Mouse (Mus musculus) limb, embryonic 15.5 days (tissue): ENCODE measurements around the gene Rnf222. TPM values are rescaled to one million over a fixed set of nuclear protein-coding genes. Genes with fewer than 3 reads are reported as not detected.

Experiments used
- ATAC-seq: fragments of 200-750 bp; cut with Nextera tagmentation; 2 replicates; pipeline ENCODE4 v1.8.0; 2017; ENCODE audit warnings: low read depth, moderate TSS enrichment; ENCODE audit not compliant: insufficient number of reproducible peaks, low FRiP score, low TSS enrichment
- H3K27ac ChIP-seq: fragments of 300-500 bp; sonication (generic); 2 replicates; pipeline ENCODE4 v1.5.1; 2015; ENCODE audit warnings: moderate library complexity, mild to moderate bottlenecking, inconsistent platforms
- H3K27me3 ChIP-seq: fragments of 300-500 bp; sonication (generic); 2 replicates; pipeline ENCODE4 v1.6.1; 2015; ENCODE audit warnings: inconsistent platforms
- H3K36me3 ChIP-seq: fragments of 300-500 bp; sonication (generic); 2 replicates; pipeline ENCODE4 v1.6.1; 2015; ENCODE audit warnings: inconsistent platforms
- H3K4me1 ChIP-seq: fragments of 300-500 bp; sonication (generic); 2 replicates; pipeline ENCODE4 v1.6.1; 2015; ENCODE audit warnings: inconsistent platforms
- H3K4me2 ChIP-seq: fragments of 300-500 bp; sonication (generic); 2 replicates; pipeline ENCODE4 v1.6.1; 2015; ENCODE audit warnings: mild to moderate bottlenecking, inconsistent platforms
- H3K4me3 ChIP-seq: fragments of 300-500 bp; sonication (generic); 2 replicates; pipeline ENCODE4 v1.5.1; 2015; ENCODE audit warnings: mild to moderate bottlenecking, inconsistent platforms
- H3K9ac ChIP-seq: fragments of 300-500 bp; sonication (generic); 2 replicates; pipeline ENCODE4 v1.6.1; 2015; ENCODE audit warnings: inconsistent platforms
- H3K9me3 ChIP-seq: fragments of 300-500 bp; sonication (generic); 2 replicates; pipeline ENCODE4 v1.6.1; 2016; ENCODE audit warnings: inconsistent platforms
- WGBS: fragments of 180-500 bp; shearing (Covaris S2); methylation state at CpG from one replicate; pipeline ENCODE4 v1.1.7; 2015; 5-methylcytosine and 5-hydroxymethylcytosine counted together
- polyA plus RNA-seq: library from polyadenylated mRNA; unstranded; fragments of >200 nt; fragmentation: Nextera tagmentation; extraction: Ambion mirVana; gene quantifications from 2 replicates; pipeline ENCODE4 v1.2.1, GENCODE M21; 2015

Gene Rnf222
- polyA plus RNA-seq, 1 experiment from 2014 or later = 4.2 TPM

DNA sequence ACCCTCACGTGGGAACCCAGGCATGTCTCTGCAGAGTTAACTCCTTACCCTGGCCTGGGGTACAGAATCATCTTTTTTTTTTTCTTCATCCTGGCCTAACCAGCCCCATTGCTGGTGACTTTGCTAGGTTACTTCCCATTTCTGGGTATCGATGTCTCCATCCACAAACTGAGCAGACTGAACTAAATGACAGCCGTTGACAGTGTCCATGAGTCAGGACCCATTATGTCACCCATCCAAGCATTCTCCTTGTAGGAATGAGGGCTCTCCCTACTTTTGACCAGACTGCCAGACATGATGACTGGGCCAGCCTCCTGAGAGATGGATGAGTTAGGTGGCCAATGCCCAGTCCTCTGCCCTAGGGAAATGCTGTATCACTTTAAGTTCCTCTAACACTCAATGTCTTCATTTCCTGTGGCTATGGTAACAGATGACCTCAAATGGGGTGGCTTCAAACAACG lies 24.7 kb upstream of the Rnf222 start:
- no peak for ATAC-seq
- Histone ChIP-seq H3K9me3 (no peaks in the 10 kb centered on the region), H3K4me3 (no peak overlapping the region), H3K4me1 (no peaks in the 10 kb centered on the region; the same call in 1 of the 2 replicates), H3K27me3 (no peaks in the 10 kb centered on the region), H3K36me3 (no peaks in the 10 kb centered on the region), H3K4me2 (no peak overlapping the region), H3K27ac (no peak overlapping the region), H3K9ac (no peak overlapping the region)
- WGBS = 61% methylated on average over 4 of the region's 4 CpGs

DNA sequence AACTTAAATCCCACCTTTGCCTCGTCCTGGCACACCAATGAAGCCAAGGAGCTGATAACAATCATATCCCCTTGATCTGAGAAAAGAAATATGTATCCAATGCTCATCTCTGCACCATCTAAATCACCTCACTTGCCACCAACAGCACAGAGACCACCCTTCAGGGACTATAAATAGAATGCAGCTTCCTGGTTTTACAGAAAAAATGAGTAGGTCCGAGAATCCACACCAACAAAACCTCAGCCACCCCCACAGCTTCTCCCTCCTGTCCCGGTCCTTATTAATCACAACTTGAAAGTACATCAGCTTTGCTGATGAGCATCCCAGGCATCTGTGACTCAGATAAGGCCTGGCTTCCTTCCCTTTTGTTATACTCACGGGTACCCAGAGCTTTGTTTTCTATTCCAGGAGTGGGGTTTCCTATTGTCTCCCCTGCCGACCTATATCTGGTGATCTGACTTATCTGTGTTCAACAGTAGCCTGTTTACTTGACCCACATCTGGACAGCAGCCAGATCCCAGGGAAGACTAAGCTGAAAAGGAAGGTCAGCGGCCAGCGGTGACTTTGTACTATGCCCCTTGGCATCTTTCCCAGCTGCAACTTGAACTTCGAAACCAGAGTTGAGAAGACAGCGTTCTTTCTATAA lies 23.7 kb upstream of the Rnf222 start:
- H3K9ac ChIP-seq = no peak overlapping the region
- no peak overlapping the region for H3K4me2 ChIP-seq
- H3K27ac ChIP-seq = no peak overlapping the region
- WGBS = 57% methylated on average over 9 of the region's 9 CpGs
- ATAC-seq = no peak
- H3K27me3 ChIP-seq = no peaks in the 10 kb centered on the region
- H3K4me3 ChIP-seq = no peak overlapping the region
- H3K4me1 ChIP-seq = no peaks in the 10 kb centered on the region; the same call in 1 of the 2 replicates
- no peaks in the 10 kb centered on the region for H3K36me3 ChIP-seq
- H3K9me3 ChIP-seq = no peaks in the 10 kb centered on the region

DNA sequence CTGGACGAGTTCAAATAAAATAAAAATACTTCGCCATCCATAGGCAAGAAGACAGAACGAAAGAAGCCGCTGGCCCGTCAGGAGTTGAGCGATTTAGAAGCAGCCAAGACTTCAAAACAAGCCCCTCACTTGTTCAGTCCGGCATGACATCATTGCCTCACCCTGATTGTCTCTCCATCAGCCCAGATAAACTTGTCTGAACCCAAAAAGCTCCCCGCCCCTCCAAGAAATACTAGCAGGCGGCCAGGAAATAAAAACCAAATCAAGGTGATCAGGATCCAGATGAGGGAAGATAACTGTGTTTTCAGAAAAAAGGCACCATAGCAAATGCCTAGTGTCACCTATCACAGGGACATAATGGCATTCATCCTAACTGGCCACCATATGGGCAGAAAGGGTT lies 17.1 kb upstream of the Rnf222 start:
- no peak overlapping the region for H3K4me2 ChIP-seq
- no peak overlapping the region for H3K4me3 ChIP-seq
- H3K27ac ChIP-seq = no peak overlapping the region
- no peaks in the 10 kb centered on the region for H3K9me3 ChIP-seq
- ATAC-seq = no peak
- H3K9ac ChIP-seq = no peak overlapping the region
- H3K27me3 ChIP-seq = no peaks in the 10 kb centered on the region
- 0 out of 2 replicates have a peak, but pooled peaks cover 3% of the 10 kb centered on the region for H3K4me1 ChIP-seq
- H3K36me3 ChIP-seq = no peaks in the 10 kb centered on the region
- WGBS = 79% methylated on average over 9 of the region's 9 CpGs

DNA sequence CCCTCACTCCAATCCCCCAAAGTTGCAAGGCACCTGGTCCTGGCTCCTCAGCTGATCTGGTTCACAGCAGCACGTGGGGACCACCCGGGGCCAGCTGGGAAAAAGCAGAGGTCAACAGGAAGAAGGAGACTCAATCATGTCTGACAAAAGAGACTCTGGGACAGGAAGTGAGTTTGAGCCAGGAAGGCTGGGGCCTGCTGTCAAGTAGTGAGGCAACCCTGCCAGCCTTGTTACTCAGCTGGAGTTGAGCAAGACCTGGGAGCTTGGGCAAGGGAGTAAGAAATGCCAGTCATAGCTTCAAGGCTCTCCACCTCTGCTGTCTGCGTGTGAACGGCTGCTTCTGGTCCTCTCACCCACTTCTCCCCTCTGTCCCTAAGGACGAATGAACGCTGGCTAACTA lies 16.6 kb upstream of the Rnf222 start, which contains the start of gene Ndel1:
Ndel1 (minus strand) TSS at position 111 of the 400 bp plus-strand sequence.
- ATAC-seq = no peak
- H3K4me2 ChIP-seq = no peak within 1 kb of the TSS
- no peaks in the 10 kb centered on the region for H3K36me3 ChIP-seq
- WGBS = 37% methylated on average over 6 of the region's 6 CpGs
- H3K27me3 ChIP-seq = no peaks in the 10 kb centered on the region
- H3K27ac ChIP-seq = no peak within 1 kb of the TSS
- 0 out of 2 replicates have a peak, but pooled peaks cover 3% of the 10 kb centered on the region for H3K4me1 ChIP-seq
- H3K9me3 ChIP-seq = no peaks in the 10 kb centered on the region
- H3K4me3 ChIP-seq = no peak within 1 kb of the TSS
- no peak within 1 kb of the TSS for H3K9ac ChIP-seq

DNA sequence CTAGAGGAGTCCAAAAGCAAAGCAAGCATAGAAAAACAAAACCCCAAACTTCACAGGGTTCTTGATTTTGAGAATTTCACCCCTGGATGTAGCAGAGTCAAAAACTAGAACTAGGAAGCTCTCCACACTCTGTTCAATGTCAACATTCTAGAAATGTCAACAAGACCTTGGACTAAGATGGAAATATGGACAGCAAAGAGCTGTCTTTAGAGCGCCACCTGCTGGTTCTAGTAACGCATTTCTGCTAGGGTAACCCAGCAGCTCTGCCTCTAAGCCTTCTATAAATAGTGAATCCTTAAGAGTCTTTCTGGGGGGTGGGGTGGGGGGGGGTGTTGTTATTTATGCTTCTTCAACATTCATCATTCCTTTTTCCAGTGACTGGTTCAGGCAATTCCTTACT lies 13.5 kb upstream of the Rnf222 start:
- 0% methylated on average over 2 of the region's 2 CpGs for WGBS
- Histone ChIP-seq H3K36me3 (no peaks in the 10 kb centered on the region), H3K4me1 (0 out of 2 replicates have a peak, but pooled peaks cover 3% of the 10 kb centered on the region), H3K4me3 (no peak overlapping the region), H3K9ac (no peak overlapping the region), H3K27ac (no peak overlapping the region), H3K9me3 (no peaks in the 10 kb centered on the region), H3K4me2 (no peak overlapping the region), H3K27me3 (no peaks in the 10 kb centered on the region)
- no peak for ATAC-seq

DNA sequence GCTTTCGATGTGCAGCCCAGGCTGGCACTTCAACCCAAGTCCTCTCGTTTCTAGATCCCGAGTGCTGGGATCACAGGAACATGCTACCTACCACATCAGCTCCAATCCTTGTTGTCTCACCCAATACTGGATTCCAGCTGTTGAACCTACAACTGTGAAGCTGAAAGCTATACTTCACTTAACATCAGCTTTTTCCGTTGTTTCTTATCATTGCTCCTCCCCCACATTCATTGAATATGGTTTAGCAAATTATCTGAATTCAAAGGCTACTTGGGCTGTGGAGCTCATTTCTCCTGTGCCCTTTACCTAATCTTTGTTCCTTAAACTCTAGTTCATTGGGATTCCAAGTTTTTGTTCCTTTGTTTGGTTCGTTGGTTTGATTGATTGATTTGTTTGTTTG lies 9.5 kb upstream of the Rnf222 start:
- no peaks in the 10 kb centered on the region for H3K36me3 ChIP-seq
- no peak overlapping the region for H3K4me3 ChIP-seq
- H3K9me3 ChIP-seq = no peaks in the 10 kb centered on the region
- H3K27ac ChIP-seq = no peak overlapping the region
- WGBS = 80% methylated on average over 5 of the region's 5 CpGs
- H3K4me2 ChIP-seq = no peak overlapping the region
- H3K9ac ChIP-seq = no peak overlapping the region
- no peaks in the 10 kb centered on the region for H3K4me1 ChIP-seq
- no peaks in the 10 kb centered on the region for H3K27me3 ChIP-seq
- no peak for ATAC-seq

DNA sequence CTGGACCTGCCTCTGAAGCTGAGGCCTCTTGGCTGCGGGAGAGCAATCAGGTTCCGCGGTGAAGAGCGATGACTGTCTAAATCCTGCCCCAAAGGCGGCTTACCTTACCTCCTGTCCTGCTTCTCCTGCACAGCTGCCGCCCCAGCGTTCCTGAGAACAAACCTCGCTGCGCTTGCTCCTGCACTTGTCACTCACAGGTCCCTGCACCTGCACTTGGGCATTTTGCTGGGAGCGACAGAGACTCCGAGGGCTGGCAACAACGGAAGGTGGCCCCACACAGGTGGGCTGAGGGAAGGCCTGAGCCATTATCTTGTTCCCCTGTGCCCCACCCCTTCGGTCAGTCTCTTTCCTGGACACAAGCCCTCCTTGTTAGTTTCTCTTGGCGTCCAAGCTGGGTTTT lies 6.2 kb upstream of the Rnf222 start:
- no peak overlapping the region for H3K9ac ChIP-seq
- no peaks in the 10 kb centered on the region for H3K4me1 ChIP-seq
- H3K36me3 ChIP-seq = no peaks in the 10 kb centered on the region
- WGBS = 23% methylated on average over 14 of the region's 14 CpGs
- no peak overlapping the region for H3K4me2 ChIP-seq
- no peak overlapping the region for H3K27ac ChIP-seq
- H3K4me3 ChIP-seq = no peak overlapping the region
- no peaks in the 10 kb centered on the region for H3K9me3 ChIP-seq
- ATAC-seq = no peak
- H3K27me3 ChIP-seq = no peaks in the 10 kb centered on the region

DNA sequence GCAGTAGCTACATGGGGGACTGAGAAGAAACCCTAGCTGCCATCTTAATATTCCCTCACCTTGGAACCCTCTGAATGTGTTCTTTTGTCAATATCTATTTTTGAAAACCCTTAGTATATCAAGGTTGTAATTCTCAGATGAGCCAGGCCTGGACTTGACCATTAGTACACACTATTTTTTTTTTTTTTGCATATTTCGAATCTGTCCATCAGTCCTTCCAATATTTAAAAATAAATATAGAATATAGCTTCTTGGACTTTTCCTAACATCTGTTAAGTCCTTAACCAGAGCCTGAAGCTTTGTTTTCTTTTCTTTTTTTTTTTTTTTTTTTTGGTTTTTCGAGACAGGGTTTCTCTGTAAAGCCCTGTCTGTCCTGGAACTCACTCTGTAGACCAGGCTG lies 4.5 kb upstream of the Rnf222 start:
- Histone ChIP-seq H3K9me3 (no peaks in the 10 kb centered on the region), H3K27ac (no peak overlapping the region), H3K36me3 (no peaks in the 10 kb centered on the region), H3K4me3 (no peak overlapping the region), H3K4me2 (no peak overlapping the region), H3K4me1 (no peaks in the 10 kb centered on the region), H3K27me3 (no peaks in the 10 kb centered on the region), H3K9ac (no peak overlapping the region)
- ATAC-seq = no peak
- 84% methylated on average over 2 of the region's 2 CpGs for WGBS

DNA sequence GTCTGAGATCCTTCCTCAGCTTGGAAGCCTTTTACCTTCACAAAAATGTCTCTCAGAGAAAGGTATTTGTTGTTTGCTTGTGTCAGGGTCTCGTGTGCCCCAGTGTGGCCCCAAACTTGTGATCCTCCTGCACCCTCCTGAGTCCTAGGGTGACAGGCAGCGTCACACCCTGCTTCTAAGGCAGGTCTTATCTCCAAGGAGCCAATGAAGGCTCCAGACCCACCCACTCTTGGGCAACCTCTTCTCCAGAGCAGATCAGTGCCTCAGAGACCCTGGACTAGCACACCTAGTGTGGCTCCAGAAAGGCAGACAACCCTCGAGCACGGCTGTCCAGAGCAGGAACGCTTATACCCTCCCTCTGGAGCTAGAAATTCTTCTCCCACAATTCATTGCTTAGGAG lies 4.0 kb upstream of the Rnf222 start:
- H3K4me2 ChIP-seq = no peak overlapping the region
- no peaks in the 10 kb centered on the region for H3K27me3 ChIP-seq
- H3K27ac ChIP-seq = no peak overlapping the region
- WGBS = 62% methylated on average over 5 of the region's 5 CpGs
- ATAC-seq = no peak
- H3K4me3 ChIP-seq = no peak overlapping the region
- H3K36me3 ChIP-seq = no peaks in the 10 kb centered on the region
- H3K9ac ChIP-seq = no peak overlapping the region
- H3K9me3 ChIP-seq = no peaks in the 10 kb centered on the region
- H3K4me1 ChIP-seq = no peaks in the 10 kb centered on the region

DNA sequence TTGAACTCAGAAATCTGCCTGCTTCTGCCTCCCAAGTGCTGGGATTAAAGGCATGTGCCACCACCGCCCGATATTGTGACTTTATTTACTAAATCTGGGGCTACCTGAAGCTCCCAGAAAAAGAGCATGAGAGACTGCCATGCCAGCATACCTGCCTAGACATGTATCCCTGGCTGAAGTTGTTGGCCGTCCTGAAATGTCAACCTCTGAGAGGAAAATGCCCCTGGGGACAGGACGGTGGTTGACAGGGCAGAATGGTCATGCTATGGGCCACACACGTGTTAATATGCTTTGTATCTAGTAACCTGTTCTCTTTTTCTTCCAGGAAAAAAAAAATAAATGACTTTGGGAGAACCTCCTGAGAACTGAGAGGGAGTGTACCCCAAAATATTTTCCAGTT lies 2.3 kb upstream of the Rnf222 start:
- H3K4me2 ChIP-seq = no peak overlapping the region
- no peak for ATAC-seq
- H3K4me3 ChIP-seq = no peak overlapping the region
- WGBS = 67% methylated on average over 5 of the region's 5 CpGs
- no peak overlapping the region for H3K27ac ChIP-seq
- H3K27me3 ChIP-seq = no peaks in the 10 kb centered on the region
- H3K9me3 ChIP-seq = no peaks in the 10 kb centered on the region
- H3K9ac ChIP-seq = no peak overlapping the region
- no peaks in the 10 kb centered on the region for H3K36me3 ChIP-seq
- H3K4me1 ChIP-seq = no peaks in the 10 kb centered on the region

DNA sequence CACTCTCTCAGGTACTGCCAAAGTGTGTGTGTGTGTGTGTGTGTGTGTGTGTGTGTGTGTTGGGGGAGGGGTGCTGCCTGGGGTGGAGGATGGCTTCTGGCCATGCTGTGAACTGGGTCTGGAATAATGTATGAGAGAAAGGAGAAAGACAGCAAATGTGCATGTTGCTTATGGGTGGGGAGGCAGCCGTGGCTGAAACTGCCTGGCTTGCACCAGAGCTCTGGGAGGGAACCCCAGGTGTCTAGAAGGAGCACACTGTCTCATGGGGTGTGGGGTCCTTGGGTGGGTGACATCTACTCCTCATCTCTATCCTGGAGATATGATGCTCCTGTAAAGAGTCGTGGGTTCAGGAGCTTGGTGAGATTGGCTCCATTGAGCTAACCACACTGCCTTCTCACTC lies 300 bp downstream of the Rnf222 start:
- 73% methylated on average over 2 of the region's 2 CpGs for WGBS
- H3K4me3 ChIP-seq = no peak overlapping the region

DNA sequence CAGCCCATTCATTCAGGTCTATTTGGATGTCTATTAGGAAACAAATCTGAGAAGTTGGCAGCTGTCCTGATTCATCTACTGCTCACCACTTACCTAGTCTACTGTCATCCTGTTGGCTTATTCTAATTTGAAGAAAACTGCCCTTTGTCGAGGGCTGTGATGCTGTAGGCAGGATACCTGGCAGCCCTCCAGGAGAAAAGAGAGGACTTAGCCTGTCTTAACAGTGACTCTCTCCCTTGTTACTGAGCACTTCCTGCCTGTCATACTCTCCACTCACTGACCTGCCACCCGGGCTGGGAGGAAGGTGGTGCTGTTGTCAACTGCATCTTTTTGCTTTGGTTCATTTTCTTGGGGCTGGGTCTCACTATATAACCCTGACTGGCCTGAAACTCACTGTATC lies 2.3 kb downstream of the Rnf222 start:
- no peaks in the 10 kb centered on the region for H3K27me3 ChIP-seq
- H3K4me1 ChIP-seq = 0 out of 2 replicates have a peak, but pooled peaks cover 6% of the 10 kb centered on the region
- no peak overlapping the region for H3K27ac ChIP-seq
- no peaks in the 10 kb centered on the region for H3K9me3 ChIP-seq
- H3K4me3 ChIP-seq = no peak overlapping the region
- ATAC-seq = no peak
- no peaks in the 10 kb centered on the region for H3K36me3 ChIP-seq
- WGBS = 28% methylated on average over 2 of the region's 2 CpGs
- no peak overlapping the region for H3K9ac ChIP-seq
- no peak overlapping the region for H3K4me2 ChIP-seq

More for the DNA sequence above, 300 bp downstream of the Rnf222 start:
- Histone ChIP-seq H3K9me3 (no peaks in the 10 kb centered on the region), H3K9ac (no peak overlapping the region), H3K27ac (no peak overlapping the region), H3K36me3 (no peaks in the 10 kb centered on the region), H3K27me3 (no peaks in the 10 kb centered on the region), H3K4me2 (no peak overlapping the region), H3K4me1 (0 out of 2 replicates have a peak, but pooled peaks cover 2% of the 10 kb centered on the region)
- no peak for ATAC-seq

DNA sequence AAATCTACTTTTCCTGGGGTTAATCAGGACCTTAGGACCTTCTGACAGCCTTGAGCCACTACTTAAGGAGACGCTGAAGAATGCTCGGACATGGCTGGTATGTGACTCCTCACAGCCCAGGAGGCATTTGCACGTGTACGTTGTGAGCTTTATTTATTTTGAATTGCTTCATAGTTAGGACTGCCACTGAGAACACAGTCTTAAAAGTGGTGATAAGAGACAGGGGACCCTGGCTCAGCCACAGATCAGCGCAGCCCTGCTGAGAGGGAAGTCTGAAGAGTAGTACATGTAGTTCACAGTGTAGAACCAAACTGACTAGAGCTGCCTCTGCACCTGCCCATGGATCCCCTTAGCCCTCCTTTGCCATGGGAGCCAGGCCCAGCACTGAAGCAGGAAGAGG lies 3.5 kb downstream of the Rnf222 start:
- Histone ChIP-seq H3K9ac (no peak overlapping the region), H3K36me3 (no peaks in the 10 kb centered on the region), H3K27ac (no peak overlapping the region), H3K4me3 (no peak overlapping the region), H3K9me3 (no peaks in the 10 kb centered on the region), H3K4me1 (0 out of 2 replicates have a peak, but pooled peaks cover 6% of the 10 kb centered on the region), H3K27me3 (no peaks in the 10 kb centered on the region), H3K4me2 (no peak overlapping the region)
- WGBS = 77% methylated on average over 5 of the region's 5 CpGs
- ATAC-seq = no peak
